Mouse (Mus musculus): Measurements from ENCODE around the gene Timp4.
"Not testable (repeated sequence)": the region's sequence is repeated elsewhere in the genome, so short reads cannot be mapped to it uniquely, and the experiment has no call there.

Gene Timp4

DNA sequence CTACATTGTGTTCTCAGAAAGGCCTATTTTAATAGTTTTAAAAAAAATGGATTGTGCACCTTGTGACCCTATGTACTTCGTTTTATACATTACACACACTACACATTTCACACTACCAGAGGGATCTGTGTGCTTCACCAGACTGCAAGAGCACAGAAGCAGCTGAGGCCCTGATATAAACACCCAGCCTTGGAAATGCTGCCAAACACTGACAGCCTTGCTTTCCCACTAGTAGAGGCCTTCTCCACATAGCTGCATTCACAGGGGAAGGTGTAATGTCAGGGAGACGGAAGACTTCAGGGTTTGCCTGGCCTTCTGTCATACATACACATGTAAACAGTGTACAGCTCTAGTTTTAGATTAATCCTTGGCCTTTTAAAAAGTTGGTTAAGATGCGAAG, 3.2 kb upstream of the Timp4 start:
- no peak for DNase-seq (ENCODE audit: low read depth)

DNA sequence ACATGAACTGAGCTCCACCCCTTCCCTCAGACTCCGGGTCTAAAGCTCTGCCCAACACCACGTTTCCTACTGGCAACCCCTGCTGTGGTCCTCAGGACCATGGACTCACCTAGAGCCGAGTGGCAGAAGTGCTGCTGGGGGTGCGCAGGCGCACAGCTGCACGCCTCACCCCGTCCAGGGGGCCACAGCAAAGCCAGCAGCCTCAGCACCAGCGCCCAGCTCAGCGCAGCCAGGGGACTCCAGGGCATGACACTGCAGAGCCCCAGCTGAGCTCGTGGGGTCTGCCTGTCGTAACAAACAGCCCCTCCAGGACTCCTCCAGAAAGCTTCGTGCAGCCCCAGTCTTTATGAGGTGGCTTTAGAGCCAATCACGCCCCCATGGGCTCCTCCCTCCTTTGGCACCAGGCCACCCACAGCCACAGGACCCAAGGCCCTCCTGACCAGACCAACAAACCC, 447 bp downstream of the Timp4 start:
- peak; percentile 49 for DNase-seq (ENCODE audit: low read depth)

DNA sequence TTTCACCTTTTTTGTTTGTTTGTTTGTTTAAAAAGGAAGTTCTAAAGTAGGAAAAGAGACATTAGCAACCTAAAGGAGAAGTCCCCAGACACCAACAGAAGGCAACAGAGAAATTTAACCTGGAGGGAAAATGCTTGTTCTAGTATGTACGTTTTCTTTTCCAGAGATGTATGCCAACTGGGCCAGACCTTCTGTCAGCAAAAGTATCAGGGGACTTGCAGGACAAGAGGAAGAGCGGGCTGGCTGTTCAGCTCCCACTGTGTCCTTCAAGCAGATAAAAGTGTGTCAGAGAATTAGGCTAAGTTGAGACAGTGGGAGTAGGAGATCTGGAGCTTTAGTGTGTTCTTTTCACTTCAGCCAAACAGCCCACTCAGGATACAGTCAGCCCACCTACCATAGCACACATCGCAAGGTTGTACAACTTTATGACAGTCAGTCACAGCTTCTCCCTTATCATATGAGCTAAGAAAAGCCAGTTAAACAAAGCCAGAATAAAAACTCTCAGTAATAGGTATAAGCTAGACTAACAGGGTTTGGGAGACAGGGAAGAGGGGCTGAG, 6.4 kb downstream of the Timp4 start:
- no peak for DNase-seq (ENCODE audit: low read depth)

DNA sequence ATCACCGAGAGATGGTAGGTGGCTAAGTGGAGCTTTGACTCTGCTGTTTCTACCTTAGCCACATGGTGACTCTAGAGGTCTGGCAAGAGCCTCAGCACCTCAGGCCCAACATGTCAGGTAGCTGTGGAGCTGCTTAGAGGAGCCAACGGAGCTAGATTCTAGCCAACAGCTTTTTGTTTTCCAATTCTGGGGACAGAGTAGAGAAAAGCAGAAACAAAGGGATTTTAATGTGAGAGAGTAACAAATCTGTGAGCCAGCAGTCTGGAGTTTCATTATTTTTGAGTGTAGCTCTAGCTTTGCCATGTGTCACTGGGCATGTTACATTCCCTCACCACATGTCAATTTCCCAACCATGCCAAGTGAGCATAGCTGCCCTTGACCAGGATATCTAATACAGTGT, 7.8 kb downstream of the Timp4 start:
- DNase-seq (ENCODE audit: low read depth): no peak

DNA sequence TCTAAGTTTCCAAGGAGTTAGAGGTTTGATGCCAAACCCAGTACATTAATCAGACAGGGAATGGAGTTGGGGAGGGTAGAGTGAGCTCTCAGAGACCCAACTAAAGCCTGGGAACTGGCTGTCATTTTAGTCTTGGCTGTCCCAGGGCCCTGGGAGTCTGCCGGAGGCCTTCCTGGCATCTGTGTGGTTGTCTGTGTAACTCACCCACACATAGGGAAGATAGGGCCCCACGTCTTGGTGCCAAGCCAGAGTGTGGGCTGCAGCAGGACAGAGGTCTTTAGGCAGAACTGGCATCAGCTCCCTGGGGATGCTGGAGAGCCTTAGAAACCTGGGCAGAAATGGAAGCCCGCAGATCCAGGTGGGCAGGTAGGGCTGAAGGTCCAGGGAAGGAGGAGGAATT, 10.1 kb downstream of the Timp4 start:
- no peak for DNase-seq (ENCODE audit: low read depth)

DNA sequence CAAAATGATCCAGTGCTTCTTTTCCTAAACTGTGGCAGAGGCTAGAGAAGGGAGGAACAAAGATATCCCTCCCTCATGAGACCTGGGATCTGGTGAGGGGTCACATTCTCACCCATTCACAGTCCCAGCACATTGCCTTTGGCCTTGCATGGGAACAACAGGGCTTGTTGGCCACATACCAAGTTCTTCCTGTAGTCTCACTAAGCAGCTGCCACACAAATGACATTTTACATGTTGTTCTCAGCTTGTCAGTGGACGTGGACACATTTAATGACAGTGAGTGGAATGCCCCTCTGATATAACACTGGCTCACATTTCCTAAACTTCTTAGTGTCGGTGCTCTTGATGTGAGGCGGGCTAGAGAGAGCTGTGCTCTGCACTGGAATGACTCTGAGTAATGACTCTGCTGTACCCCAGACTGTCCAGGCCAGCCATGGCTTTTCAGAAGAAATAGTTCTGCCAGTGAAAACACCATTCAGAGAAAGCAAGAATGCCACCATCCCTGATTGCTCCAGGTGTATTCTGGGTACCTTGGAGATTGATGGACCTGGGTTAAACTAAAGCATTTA, 10.8 kb downstream of the Timp4 start:
- no peak for DNase-seq (ENCODE audit: low read depth)

DNA sequence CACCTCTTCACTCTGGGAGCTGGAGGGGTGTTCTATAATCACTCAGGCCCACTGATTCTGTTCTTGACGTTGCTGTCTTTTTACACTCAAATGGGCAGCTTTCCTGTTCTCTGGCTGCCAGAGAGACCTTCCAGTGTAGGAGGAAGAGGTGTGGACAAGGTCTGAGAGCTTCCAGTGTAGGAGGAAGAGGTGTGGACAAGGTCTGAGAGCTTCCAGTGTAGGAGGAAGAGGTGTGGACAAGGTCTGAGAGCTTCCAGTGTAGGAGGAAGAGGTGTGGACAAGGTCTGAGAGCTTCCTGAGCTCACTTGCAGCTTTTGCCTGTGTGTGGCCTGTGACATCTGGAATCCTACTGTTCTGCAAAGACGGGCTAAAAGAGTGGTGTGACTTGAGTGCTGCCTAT, 11.6 kb downstream of the Timp4 start:
- DNase-seq (ENCODE audit: low read depth): not testable (repeated sequence)

DNA sequence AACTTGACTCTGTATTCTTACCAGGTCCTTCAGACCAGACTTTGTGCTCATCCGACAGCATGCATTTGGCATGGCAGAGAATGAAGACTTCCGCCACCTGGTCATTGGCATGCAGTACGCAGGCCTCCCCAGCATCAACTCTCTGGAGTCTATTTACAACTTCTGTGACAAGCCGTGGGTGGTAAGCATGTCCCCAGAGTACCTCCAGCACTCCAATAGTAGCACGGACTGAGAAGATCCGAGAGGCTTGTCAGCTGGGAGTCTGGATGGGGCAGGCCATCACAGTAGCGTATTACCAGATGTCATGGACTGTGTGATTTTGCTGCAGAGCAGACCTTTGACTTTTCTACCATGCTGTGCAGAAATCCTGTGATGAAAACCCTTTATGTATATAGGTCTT, 12.7 kb downstream of the Timp4 start:
- no peak for DNase-seq (ENCODE audit: low read depth)

DNA sequence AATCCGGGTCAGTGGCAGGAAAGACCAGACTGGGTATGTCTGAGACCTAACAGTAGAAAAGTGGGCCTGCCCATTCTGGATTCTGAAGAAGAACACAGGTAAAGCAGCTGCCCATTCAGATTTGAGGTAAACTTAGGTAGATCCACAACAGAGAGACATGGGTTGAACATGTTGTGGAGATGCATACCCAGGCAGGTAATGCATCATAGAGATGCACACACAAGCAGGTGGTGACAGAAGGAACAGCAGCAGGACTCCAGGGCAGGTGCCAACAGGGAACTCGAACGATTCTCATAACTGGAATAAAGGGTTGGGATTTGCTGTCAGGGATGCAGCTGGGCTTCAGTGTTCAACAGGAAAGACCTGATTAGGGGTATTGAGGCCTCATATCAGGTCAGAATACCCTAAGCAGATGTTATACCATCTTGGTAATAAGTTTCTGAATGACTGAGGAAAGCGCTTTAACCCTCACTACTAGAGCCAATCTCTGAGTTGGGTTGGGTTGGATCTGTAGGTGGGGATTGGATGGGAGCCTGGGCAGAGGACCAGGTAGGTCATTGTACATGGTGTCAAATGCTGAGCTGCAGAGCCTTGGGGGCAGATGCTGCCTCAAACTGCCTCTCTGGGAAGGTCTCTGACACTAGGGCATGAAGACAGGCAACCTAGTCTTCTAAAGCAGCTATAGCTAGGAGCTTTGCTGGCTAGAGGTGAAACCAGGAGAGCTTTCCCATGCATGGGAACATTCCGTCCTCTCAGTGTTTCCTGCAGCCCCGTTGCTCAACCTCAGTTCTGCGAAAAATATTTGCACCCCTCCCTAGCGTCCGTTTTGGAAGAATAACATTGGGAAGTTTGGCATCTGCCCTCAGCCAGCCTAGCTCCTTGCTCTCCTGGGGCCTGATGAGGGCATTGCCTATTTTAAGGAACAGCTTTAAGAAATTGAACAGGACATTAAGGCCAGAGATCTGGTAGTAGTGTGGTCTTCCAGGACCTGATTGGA, 13.7 kb downstream of the Timp4 start:
- peak; percentile 76 for DNase-seq (ENCODE audit: low read depth)

DNA sequence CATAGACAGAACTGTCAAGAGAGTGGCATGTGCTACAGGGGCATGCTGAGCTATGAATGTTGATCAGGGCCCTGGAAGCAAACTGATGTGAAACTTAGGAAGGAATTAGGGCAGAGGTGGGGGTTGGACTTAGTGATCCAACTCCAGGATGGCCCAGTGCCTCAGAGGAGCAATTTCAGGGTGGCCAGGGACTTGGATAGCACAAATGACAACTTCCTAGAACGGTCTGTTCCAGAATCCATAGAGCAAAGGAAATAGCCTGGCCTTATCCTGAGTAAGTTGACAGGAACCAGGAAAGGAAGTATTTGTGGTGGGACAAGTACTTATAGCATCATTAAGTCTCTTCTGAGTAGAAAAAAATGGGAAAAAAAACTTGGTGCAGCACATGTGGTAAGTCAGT, 19.4 kb downstream of the Timp4 start:
- DNase-seq (ENCODE audit: low read depth): no peak

DNA sequence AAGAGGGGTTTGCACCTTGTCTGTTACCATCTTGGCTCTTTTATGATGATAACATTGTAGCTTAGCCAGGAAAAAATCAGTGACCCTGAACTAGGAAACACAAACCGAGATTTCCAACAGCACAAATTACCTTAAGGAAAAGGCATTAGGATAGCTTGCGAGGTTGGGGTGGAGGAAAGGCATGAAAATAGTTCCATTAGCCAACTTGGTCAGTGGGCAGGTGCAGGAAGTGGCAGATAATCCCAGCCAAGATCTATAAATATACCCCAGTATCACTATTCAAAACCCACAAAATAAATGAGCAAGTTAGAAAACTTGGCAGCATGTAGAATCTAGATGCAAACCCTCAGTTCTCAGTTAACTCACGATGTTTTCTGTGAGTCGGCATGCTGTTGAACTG, 20.2 kb downstream of the Timp4 start:
- DNase-seq (ENCODE audit: low read depth): peak; percentile 70

DNA sequence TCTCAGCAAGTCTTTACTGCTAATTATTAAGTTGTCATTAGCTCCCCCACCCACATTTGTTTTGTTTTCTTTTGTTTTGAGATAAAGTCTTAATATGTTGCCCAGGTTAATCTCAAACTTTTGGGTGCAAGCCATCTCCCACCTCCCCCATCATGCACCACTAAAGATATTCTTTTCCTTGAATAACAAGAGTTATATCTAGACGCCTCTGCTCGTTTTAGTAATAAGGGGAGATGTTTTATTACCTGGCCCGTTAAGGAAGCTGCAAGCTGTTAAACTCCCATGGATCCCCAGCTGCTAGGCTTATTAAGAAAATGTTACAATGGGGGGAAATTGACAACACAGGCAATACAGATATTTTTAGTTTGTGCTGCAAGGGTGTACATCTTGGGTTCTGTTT, 21.4 kb downstream of the Timp4 start:
- no peak for DNase-seq (ENCODE audit: low read depth)

DNA sequence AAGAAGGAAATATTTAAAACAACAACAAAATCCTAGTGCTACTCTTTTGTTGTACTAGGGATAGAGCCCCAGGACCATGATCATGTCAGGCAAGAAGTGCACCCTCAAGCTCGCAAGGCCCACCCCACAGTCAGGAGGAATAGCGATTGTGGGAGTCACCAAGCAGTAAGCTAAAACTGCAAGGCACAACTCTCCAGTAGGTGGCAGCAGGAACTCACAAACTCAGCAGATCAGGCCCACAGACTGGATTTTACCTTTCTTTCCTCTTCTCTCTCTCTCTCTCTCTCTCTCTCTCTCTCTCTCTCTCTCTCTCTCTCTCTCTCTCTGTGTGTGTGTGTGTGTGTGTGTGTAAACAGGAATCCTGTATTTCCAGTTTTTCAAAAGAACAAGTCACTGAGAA, 24.5 kb downstream of the Timp4 start:
- DNase-seq (ENCODE audit: low read depth): peak; percentile 97

DNA sequence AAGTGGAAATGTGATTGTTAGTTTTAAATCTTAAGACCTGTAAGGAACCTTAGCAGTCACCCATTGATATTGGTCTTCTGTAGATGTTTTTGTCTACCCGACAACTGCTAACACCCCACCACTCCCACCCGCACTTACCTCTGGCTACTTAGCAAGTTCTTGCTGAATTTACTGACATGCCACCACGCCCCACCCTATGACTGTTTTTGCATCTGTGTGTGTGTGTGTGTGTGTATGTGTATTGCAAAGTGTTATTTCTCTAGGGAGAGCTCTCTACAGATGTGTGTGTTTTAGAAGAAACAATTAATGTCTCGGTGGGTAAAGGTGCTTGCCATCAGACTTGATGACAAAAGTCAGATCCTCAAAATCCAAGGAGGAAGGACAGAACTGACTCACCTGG, 25.0 kb downstream of the Timp4 start, which contains the start of gene Gm17482:
TSS of gene Gm17482 (plus strand) at position 301 of the 400 bp plus-strand sequence.
- no peak for DNase-seq (ENCODE audit: low read depth)

DNA sequence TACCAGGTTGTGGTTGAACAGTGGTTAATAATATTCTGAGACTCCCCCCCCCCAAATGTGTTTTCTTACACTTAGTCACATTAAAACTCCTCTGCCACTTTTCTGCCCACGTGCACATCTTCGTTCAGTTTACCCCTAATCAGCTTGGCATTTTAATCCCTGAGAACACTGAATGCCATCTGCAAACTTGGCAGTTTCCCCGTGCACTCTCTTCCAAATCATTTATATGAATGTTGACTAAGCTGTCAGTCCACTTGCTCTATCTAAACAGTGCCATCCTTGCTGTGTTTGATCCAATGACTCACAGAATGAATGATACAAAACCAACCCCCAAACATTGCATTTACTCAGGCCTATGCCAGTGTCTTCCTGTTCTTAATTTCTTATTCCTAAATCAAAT, 26.5 kb downstream of the Timp4 start:
- DNase-seq (ENCODE audit: low read depth): peak; percentile 29

DNA sequence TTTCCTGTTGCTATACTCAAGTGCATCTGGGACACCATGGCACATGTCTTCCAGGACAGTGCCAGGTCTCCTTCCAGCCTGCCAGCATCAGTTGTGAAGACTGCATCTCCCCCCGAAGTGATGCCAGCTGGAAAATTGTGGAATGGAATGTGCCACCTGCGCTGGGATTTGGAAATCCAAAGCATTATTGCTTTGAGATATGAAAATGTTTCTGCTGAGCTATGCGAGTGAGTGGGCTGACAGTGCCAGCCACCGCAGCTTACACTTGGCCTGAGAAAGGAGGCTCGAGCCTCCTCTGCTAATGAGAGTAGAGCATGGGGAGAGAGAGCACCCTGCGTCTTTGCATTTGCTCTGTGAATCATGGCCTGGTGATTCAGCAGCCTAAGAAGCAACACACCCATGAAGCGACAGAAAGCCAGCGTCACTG, 30.8 kb downstream of the Timp4 start:
- peak; percentile 56 for DNase-seq (ENCODE audit: low read depth)

DNA sequence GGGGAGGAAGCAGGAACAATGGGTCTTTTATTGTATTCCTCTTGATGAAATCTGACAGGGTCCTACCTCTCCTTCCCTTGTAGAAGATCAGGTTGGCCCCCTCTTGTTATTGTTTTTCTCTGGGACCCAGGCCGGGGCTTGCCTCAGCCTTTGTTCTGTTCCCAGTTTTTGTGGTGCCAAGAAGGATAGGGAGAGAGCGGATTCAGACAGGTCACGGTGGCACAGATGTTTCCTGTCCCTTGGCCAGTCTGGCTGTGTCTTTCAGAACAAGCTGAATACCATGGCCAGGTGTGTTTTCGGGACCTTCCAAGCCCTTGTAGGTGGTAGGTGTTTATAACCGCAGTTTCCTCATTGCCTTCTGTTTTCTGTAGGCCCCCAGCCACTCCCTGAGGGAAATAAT, 38.9 kb downstream of the Timp4 start:
- DNase-seq (ENCODE audit: low read depth): no peak

DNA sequence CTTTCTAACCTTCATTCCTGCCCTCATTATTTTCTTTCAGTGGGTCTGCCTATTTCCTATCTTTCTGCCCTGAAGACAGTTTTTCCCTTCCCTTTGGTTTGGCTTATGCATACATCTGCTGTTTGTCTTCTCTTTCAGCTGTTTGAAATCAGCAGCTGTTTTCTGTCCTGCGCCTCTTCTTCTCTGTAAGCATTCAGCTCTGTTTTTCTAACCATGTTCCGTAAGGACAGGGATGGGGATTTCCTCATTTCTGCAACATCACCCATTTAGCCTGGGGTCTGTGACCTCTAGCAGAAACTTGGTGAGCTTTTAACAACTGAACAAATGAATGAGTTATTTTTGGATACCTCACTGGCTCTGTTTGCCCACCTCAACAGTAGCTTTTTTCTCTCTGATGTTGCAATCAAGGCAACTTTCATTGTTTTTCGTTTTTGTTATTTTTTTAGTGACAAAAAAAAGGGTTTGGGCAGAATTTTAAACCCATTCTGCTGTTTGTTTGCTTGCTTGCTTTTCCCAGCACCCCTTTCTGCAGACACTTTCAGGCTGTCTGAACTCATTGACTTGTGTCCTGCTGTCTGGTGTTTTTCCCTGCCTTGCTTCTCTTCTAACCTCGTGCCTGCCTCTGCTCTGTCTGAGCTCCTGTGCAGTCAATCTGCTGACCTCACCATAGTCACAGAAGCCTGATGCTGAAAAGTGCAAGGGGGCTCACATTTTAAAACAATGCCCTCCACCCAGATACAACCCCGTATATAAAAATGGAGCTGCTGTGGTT, 39.7 kb downstream of the Timp4 start:
- DNase-seq (ENCODE audit: low read depth): no peak

DNA sequence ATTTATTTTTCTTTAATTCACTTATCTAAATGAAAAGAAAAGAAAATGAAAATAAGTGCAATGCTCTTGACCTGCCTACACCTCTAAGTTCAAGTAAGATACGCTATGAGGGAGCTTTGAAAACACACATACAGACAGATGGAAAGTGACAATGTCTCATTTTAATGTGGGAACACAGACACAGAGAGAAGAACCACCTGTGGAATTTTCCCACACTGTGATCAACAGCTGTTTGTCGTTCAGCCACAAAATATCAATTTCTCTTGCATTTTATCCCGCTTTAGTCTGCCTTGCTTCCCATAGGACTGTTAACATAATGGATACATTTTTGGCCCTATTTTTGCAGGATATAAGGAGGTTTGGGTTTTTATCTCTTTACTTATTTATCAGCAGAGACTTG, 41.2 kb downstream of the Timp4 start:
- no peak for DNase-seq (ENCODE audit: low read depth)

DNA sequence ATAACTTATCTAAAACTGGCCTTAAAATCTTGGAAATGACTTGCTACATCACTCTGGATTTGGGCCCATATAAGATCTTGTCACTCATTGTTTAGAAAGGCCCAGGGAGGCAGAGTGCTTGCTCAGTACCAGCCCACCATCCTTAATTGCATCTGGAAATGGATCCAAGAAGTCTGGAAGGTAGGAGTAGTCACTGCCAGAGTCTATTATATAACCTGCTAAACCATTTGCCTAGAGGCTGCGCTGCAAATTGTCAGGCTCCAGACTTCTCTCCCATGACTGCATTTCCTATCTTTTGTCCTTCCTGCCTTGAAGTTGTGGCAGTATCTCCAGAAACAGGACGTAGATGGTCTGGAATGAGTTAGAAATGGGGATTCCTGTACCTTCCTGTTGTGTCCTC, 41.8 kb downstream of the Timp4 start:
- DNase-seq (ENCODE audit: low read depth): no peak

DNA sequence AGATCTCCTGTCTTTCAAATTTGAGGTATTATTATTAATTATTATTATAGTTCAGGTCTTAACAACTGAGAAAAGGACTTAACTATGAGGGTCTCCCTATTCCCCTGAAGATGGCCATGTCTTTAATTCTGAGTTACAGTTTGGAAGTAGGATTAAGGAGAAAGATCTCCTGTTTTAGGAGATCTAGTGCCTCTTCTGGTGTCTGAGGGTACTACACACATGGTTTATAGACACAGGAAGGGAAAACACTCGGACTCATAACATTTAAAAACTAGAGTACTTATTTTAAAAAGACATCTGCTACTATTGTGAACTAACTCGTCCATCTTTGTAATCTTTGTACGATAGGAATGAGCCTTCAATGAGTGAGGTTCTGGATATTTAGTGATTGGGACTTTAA, 49.0 kb downstream of the Timp4 start:
- no peak for DNase-seq (ENCODE audit: low read depth)

DNA sequence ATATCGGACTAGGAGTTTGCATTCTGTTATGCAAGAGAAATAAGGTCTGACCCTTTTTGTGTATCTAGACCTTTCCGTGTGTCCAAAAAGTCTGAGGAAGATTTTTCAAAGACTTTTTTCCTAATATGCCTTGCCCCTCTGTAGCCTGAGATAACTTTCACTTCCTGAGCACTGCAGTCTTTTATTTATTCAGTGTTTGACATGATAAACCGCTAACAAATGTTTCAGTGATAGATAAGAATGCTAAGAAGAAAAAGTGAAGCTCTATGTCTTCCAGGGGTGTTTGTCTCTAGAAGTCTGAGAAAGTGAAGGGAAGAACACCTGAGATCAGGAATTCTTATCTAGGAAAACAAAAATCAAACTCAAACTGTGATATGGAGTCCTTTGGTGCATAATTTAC, 51.3 kb downstream of the Timp4 start:
- no peak for DNase-seq (ENCODE audit: low read depth)

Measured in NIH3T3 (cell line).